Mouse (Mus musculus): ENCODE measurements around the gene Nrtn. TPM values are rescaled to one million over a fixed set of nuclear protein-coding genes. Genes with fewer than 3 reads are reported as not detected.
A peak's percentile ranks its signal among the peaks of the same experiment; 100 is the strongest.

The Nrtn gene
- polyA plus RNA-seq, 1 experiment from 2014 or later: 19.9 TPM

DNA sequence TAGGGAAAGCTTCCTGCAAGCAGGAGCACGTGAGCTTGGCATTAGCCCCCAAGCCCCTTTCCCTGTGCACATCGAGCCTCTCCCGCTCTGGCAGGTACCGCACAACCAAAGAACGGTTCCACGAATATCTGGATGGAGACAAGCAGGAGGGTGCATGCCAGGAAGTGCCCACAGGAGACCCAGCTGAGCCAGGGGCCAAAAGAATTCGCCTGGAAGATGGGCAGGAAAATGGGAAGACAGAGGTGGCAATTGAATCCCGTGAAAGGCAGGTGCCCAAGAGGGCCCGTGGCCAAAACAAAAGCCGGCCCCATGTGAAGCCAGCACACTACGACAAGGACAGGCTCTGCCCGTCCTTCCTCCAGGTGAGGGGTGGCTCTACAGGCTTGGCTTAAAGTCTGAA is 8.1 kb upstream of the Nrtn start:
- 60% methylated on average over 12 of the region's 12 CpGs for WGBS
- H3K36me3 ChIP-seq (ENCODE audit: control insufficient read depth, insufficient read depth, low read length): peaks cover 24% of the 10 kb centered on the region
- H3K4me1 ChIP-seq (ENCODE audit: control insufficient read depth, insufficient read depth, low read length): peaks cover 11% of the 10 kb centered on the region; the same call in 1 of the 2 replicates
- no peak overlapping the region for H3K27ac ChIP-seq (replicated peaks; ENCODE audit: low read depth, low read length)
- H3K9me3 ChIP-seq (ENCODE audit: control insufficient read depth, low read length): no peaks in the 10 kb centered on the region
- H3K27me3 ChIP-seq (ENCODE audit: control insufficient read depth, insufficient read depth, low read length): no peaks in the 10 kb centered on the region
- peak overlapping the region; percentile 80; the same call in 1 of the 2 replicates for H3K9ac ChIP-seq (ENCODE audit: low read length)
- ATAC-seq (ENCODE audit: insufficient number of reproducible peaks, low FRiP score, low TSS enrichment, low read depth) (no peak), DNase-seq (ENCODE audit: low spot score) (no peak)
- H3K4me3 ChIP-seq (ENCODE audit: low read depth, low read length): peak overlapping the region; percentile 68
- peak overlapping the region; percentile 70 for H3K4me2 ChIP-seq (ENCODE audit: low read depth, severe bottlenecking)

DNA sequence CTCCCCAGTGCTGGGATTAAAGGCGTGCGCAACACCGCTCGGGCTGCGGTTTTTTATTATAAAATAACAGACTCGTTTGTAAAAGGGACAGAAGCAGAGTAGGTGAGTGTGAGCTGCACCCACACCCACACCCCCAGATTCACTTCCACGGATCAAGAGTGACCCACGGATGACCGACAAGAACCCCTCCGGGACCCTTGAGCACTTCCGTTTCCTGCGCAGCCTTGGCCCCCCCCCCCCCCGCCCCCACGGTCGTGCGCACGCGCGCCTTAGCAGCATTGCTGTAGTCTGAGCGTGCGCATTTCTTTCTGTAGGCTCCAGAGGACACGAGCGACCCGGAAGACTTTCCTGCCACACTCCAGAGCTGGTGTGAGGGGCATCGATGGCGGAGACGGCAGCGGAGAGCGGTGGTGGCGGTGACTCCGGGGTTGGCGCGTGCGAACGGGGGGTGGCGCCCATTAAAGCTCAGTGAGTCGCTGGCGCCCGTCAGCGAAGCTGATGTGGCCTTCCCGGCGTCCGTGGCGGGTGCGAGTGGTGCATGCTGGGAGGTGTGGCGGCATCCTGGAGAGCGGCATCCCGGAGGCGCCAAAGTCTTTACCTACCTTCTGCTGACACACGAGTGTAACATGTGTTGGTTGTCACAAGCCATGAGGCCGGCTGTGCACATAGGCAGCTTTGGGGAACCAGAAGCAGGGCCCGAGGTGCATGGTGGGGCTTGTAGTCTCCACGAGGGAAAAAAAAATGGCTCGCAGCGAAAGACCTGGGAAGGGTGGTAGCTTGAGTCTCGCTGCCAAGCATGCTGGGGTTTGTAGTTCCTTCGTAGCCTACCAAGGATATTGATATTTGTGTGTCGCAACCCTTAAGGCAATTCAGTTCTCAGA is 7.4 kb upstream of the Nrtn start, which contains the start of gene Dus3l:
Gene Dus3l, plus strand, starts transcription at position 284 of the 881 bp plus-strand sequence.
- Histone ChIP-seq H3K4me3 (ENCODE audit: low read depth, low read length) (peak within 1 kb of the TSS; percentile 68), H3K9ac (ENCODE audit: low read length) (peak within 1 kb of the TSS; percentile 80), H3K4me2 (ENCODE audit: low read depth, severe bottlenecking) (peak within 1 kb of the TSS; percentile 70), H3K27ac (replicated peaks; ENCODE audit: low read depth, low read length) (peak within 1 kb of the TSS; percentile 84), H3K9me3 (ENCODE audit: control insufficient read depth, low read length) (no peaks in the 10 kb centered on the region), H3K27me3 (ENCODE audit: control insufficient read depth, insufficient read depth, low read length) (no peaks in the 10 kb centered on the region), H3K36me3 (ENCODE audit: control insufficient read depth, insufficient read depth, low read length) (peaks cover 24% of the 10 kb centered on the region), H3K4me1 (ENCODE audit: control insufficient read depth, insufficient read depth, low read length) (peaks cover 15% of the 10 kb centered on the region; the same call in 1 of the 2 replicates)
- 2% methylated on average over 58 of the region's 58 CpGs for WGBS
- ATAC-seq (ENCODE audit: insufficient number of reproducible peaks, low FRiP score, low TSS enrichment, low read depth) (peak; percentile 67), DNase-seq (ENCODE audit: low spot score) (peak; percentile 85)

DNA sequence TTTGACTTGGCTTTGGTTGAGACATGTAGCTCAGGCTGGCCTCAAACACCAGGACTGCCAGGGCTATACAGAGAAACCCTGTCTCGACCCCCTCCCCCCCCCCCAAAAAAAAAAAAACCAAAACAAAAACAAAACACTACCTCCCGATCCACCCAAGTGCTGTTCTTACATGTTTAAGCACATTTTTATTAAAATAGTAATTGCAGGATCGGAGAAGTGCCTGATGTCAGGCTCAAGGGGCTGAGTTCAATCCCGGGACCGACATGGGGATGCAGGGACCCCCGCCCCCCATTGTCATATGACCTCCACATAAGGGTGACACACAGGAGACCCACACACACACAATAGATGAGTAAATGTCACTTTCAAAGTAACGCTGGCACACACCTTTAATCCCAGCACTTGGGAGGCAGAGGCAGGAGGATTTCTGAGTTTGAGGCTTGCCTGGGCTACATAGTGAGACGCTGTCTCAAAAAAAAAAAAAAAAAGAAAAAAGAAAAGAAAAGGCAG is 6.5 kb upstream of the Nrtn start:
- H3K9me3 ChIP-seq (ENCODE audit: control insufficient read depth, low read length): no peaks in the 10 kb centered on the region
- H3K4me1 ChIP-seq (ENCODE audit: control insufficient read depth, insufficient read depth, low read length): peaks cover 22% of the 10 kb centered on the region; the same call in 1 of the 2 replicates
- WGBS: 77% methylated on average over 8 of the region's 8 CpGs
- no peak overlapping the region for H3K9ac ChIP-seq (ENCODE audit: low read length)
- H3K4me3 ChIP-seq (ENCODE audit: low read depth, low read length): no peak overlapping the region; the same call in 1 of the 2 replicates
- peaks cover 17% of the 10 kb centered on the region for H3K36me3 ChIP-seq (ENCODE audit: control insufficient read depth, insufficient read depth, low read length)
- H3K4me2 ChIP-seq (ENCODE audit: low read depth, severe bottlenecking): peak overlapping the region; percentile 70; the same call in 1 of the 2 replicates
- no peaks in the 10 kb centered on the region for H3K27me3 ChIP-seq (ENCODE audit: control insufficient read depth, insufficient read depth, low read length)
- no peak overlapping the region for H3K27ac ChIP-seq (replicated peaks; ENCODE audit: low read depth, low read length)
- DNase-seq (ENCODE audit: low spot score) (no peak), ATAC-seq (ENCODE audit: insufficient number of reproducible peaks, low FRiP score, low TSS enrichment, low read depth) (no peak)

DNA sequence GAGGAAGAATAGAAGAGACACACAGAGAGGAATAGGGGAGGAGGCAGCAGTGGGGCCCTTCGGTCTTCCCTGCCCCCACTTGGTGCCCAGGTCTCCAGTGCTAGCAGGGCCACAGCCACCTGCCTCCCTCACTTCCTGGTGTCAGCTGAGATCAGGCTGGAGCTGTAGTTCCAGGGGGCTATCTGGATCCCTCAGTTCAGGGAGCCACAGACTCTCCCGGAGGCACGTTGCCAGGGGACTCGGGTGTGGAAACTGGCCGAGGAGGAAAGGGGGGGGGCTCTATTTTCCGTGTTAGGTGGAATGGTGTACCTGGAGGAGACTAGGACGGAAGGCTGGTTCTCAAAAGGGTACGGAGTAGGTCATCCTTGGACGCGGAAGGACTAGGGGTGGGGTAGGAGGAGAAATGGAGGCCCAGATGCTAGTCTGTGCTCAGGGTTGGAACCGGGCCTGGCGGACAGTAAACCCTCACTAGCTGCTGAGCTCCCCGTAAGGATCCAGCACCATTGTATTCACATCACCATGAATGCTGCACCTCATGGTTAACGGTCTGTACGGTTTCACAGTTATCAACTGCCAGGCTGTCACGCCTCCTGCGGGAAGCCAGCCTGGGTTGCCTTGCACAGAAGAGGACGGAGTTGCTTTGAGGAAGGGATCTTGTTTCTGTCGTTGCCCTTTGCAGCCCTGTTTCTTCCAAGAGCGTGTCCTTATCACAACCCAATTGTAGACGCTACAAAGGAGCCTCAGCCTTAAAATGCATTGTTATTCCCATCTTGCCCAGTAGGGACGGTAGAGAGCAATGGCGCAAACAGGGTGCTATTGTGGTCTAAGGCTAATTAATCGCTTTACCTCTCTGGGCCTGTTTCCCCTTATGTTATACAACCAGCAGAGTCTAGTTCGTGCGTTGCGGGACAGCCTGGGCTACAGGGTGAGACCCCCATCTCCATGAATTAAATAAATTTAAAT is 5.7 kb upstream of the Nrtn start:
- Histone ChIP-seq H3K4me1 (ENCODE audit: control insufficient read depth, insufficient read depth, low read length) (peaks cover 23% of the 10 kb centered on the region; the same call in 1 of the 2 replicates), H3K27me3 (ENCODE audit: control insufficient read depth, insufficient read depth, low read length) (no peaks in the 10 kb centered on the region), H3K4me2 (ENCODE audit: low read depth, severe bottlenecking) (no peak overlapping the region), H3K9me3 (ENCODE audit: control insufficient read depth, low read length) (no peaks in the 10 kb centered on the region), H3K4me3 (ENCODE audit: low read depth, low read length) (no peak overlapping the region), H3K36me3 (ENCODE audit: control insufficient read depth, insufficient read depth, low read length) (peaks cover 12% of the 10 kb centered on the region), H3K9ac (ENCODE audit: low read length) (no peak overlapping the region), H3K27ac (replicated peaks; ENCODE audit: low read depth, low read length) (no peak overlapping the region)
- 53% methylated on average over 27 of the region's 27 CpGs for WGBS
- peak; percentile 70 for DNase-seq (ENCODE audit: low spot score)
- ATAC-seq (ENCODE audit: insufficient number of reproducible peaks, low FRiP score, low TSS enrichment, low read depth): no peak

DNA sequence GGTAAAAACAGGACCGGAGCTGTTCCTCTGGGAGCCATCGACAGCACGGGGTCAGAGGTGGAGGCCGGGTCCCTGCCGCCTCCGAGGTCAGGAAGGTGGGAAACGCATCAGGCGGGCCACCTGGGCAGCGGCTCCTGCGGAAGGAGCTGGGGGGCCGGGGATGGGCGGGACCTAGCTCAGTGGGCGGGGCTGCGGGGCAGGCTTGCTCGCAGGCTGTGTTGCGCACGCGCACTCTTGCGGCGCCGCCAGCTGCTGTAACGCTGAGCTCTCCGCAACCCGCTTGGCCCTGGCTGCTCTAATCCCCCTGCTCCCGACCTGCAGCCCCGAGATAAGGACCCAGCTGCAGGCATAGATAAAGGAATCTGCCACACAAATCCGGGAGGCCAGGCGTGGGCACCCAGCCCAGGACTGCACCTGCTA is 4.7 kb upstream of the Nrtn start:
- Histone ChIP-seq H3K4me1 (ENCODE audit: control insufficient read depth, insufficient read depth, low read length) (peaks cover 25% of the 10 kb centered on the region; the same call in 1 of the 2 replicates), H3K27me3 (ENCODE audit: control insufficient read depth, insufficient read depth, low read length) (peaks cover 3% of the 10 kb centered on the region; the same call in 1 of the 2 replicates), H3K9ac (ENCODE audit: low read length) (peak overlapping the region; percentile 52), H3K4me2 (ENCODE audit: low read depth, severe bottlenecking) (peak overlapping the region; percentile 70), H3K36me3 (ENCODE audit: control insufficient read depth, insufficient read depth, low read length) (peaks cover 2% of the 10 kb centered on the region), H3K4me3 (ENCODE audit: low read depth, low read length) (peak overlapping the region; percentile 34), H3K27ac (replicated peaks; ENCODE audit: low read depth, low read length) (peak overlapping the region; percentile 61; the same call in 1 of the 2 replicates), H3K9me3 (ENCODE audit: control insufficient read depth, low read length) (no peaks in the 10 kb centered on the region)
- peak; percentile 94 for DNase-seq (ENCODE audit: low spot score)
- whole genome bisulfite sequencing: 0% methylated on average over 28 of the region's 28 CpGs
- ATAC-seq (ENCODE audit: insufficient number of reproducible peaks, low FRiP score, low TSS enrichment, low read depth): peak; percentile 19; the same call in 1 of the 2 replicates

DNA sequence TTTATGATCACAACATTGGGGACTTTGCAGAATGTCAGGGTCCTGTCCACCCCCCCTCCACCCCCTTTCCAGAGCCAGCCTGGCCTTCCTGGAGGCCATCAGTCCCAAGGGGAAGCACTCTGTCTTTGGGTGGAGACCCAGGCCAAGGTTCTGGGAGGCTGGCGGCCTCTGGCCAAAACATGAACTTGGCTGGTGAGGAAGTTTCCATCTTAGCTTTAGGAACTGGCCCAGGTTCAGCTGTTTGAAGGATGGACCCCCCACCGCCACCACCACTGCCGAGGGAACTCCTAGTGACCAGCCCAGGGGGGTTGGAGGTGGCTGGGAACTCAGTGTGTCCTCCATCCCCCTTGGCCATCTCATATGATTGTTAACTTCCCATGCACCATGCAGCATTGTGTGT is 3.7 kb upstream of the Nrtn start:
- Histone ChIP-seq H3K27ac (replicated peaks; ENCODE audit: low read depth, low read length) (no peak overlapping the region), H3K9ac (ENCODE audit: low read length) (no peak overlapping the region), H3K9me3 (ENCODE audit: control insufficient read depth, low read length) (no peaks in the 10 kb centered on the region), H3K36me3 (ENCODE audit: control insufficient read depth, insufficient read depth, low read length) (no peaks in the 10 kb centered on the region), H3K4me2 (ENCODE audit: low read depth, severe bottlenecking) (no peak overlapping the region), H3K4me3 (ENCODE audit: low read depth, low read length) (no peak overlapping the region), H3K4me1 (ENCODE audit: control insufficient read depth, insufficient read depth, low read length) (peaks cover 28% of the 10 kb centered on the region; the same call in 1 of the 2 replicates), H3K27me3 (ENCODE audit: control insufficient read depth, insufficient read depth, low read length) (peaks cover 11% of the 10 kb centered on the region)
- no peak for ATAC-seq (ENCODE audit: insufficient number of reproducible peaks, low FRiP score, low TSS enrichment, low read depth)
- DNase-seq (ENCODE audit: low spot score): no peak
- 69% methylated on average over 3 of the region's 3 CpGs for WGBS

DNA sequence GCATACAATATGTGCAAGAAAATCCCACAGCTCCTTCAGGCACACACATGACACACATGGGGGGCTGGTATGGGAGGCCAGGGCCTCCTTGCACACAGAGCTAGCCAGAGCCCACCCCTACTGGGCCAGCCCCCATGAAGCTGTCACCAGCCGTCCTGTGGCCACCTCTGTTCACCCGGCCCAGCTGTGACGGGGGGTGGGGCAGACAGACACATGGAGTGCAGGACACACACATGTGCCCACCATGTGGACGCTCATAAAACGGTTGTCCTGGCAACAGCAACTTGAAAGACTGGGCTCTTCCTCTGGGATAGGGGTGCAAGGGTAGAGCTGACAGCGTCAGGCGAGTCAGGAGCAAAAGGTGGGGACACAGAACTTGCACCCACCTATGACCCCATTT is 1.9 kb upstream of the Nrtn start:
- no peak overlapping the region for H3K9ac ChIP-seq (ENCODE audit: low read length)
- peaks cover 29% of the 10 kb centered on the region for H3K27me3 ChIP-seq (ENCODE audit: control insufficient read depth, insufficient read depth, low read length)
- no peak overlapping the region for H3K27ac ChIP-seq (replicated peaks; ENCODE audit: low read depth, low read length)
- no peaks in the 10 kb centered on the region for H3K36me3 ChIP-seq (ENCODE audit: control insufficient read depth, insufficient read depth, low read length)
- peak; percentile 52 for ATAC-seq (ENCODE audit: insufficient number of reproducible peaks, low FRiP score, low TSS enrichment, low read depth)
- H3K4me3 ChIP-seq (ENCODE audit: low read depth, low read length): no peak overlapping the region
- 15% methylated on average over 7 of the region's 7 CpGs for WGBS
- H3K4me1 ChIP-seq (ENCODE audit: control insufficient read depth, insufficient read depth, low read length): peaks cover 26% of the 10 kb centered on the region; the same call in 1 of the 2 replicates
- no peak overlapping the region for H3K4me2 ChIP-seq (ENCODE audit: low read depth, severe bottlenecking)
- peak; percentile 86 for DNase-seq (ENCODE audit: low spot score)
- no peaks in the 10 kb centered on the region for H3K9me3 ChIP-seq (ENCODE audit: control insufficient read depth, low read length)
